Comparison of ENCODE assay signal across 9 mouse cellular contexts in genomic region chr5:52360286-52361049, GRCm38 (mm10). TPM values are rescaled to one million over a fixed set of nuclear protein-coding genes. Genes with fewer than 3 reads are reported as not detected.
DNase-seq lines count a peak whose midpoint lies in the region; ATAC-seq and TF ChIP-seq lines count a peak whose summit lies in the region.
"Had no signal": no experiment of that assay in that cellular context is flagged by ENCODE, and none has a peak within 500 bp of the region (broad histone marks: within the 10 kb centered on the region; RNA-seq: fewer than 3 reads in every experiment).

No protein-coding gene starts in this region.

- no peak for TF ChIP-seq POLR2A in small intestine, adult 2 months (IDR thresholded peaks at IDR 0.05; ENCODE audit: low read depth, low read length)

- intact Hi-C loops in left cerebral cortex, postnatal 4 days (cut with DNase I) = no loop called here
- intact Hi-C loops in left cerebral cortex, postnatal 14 days (cut with DNase I) = no loop called here
- intact Hi-C loops in left cerebral cortex, postnatal 25 days (cut with DNase I) = no loop called here

- H3K27ac ChIP-seq in hindbrain, embryonic 16.5 days (ENCODE audit: low read depth, low read length) = no peak overlapping the region
- peak overlapping the region; percentile 93 for H3K27ac ChIP-seq in small intestine, adult 2 months (ENCODE audit: insufficient read depth, low read depth, low read length)

- 53% methylated on average over 21 of the region's 21 CpGs for WGBS in hindbrain, embryonic 16.5 days
- 21% methylated on average over 21 of the region's 21 CpGs for WGBS in small intestine, adult 2 months

- H3K4me1 ChIP-seq in hindbrain, embryonic 16.5 days (ENCODE audit: control insufficient read depth, insufficient read depth, low read depth, low read length) = peaks cover 10% of the 10 kb centered on the region
- peaks cover 18% of the 10 kb centered on the region for H3K4me1 ChIP-seq in small intestine, adult 2 months (ENCODE audit: control insufficient read depth, insufficient read depth, insufficient read length, low read length)

- peak overlapping the region; percentile 19; the same call in 1 of the 2 replicates for H3K4me2 ChIP-seq in hindbrain, embryonic 16.5 days (ENCODE audit: low read length)

- peak; percentile 10 for DNase-seq in left cerebral cortex, postnatal 4 days
- no peak for DNase-seq in left cerebral cortex, postnatal 14 days (ENCODE audit: low spot score in 2 of 2)
- DNase-seq in lung, adult 18-20 months = peak; percentile 13 to 34
- DNase-seq in thymus, postnatal 36 days = no peak
- no peak for DNase-seq in left cerebral cortex, postnatal 25 days (ENCODE audit: low spot score in 2 of 2)

- no peaks in the 10 kb centered on the region for H3K36me3 ChIP-seq in hindbrain, embryonic 16.5 days (ENCODE audit: control insufficient read depth, insufficient read depth, low read length)
- H3K36me3 ChIP-seq in small intestine, adult 2 months (ENCODE audit: control insufficient read depth, insufficient read depth, low read length) = no peaks in the 10 kb centered on the region

- ATAC-seq in hindbrain, embryonic 16.5 days = peak; percentile 71; the same call in 1 of the 2 replicates

- H3K9me3 ChIP-seq in hindbrain, embryonic 16.5 days (ENCODE audit: control insufficient read depth, low read length) = no peaks in the 10 kb centered on the region

- no peaks in the 10 kb centered on the region for H3K27me3 ChIP-seq in hindbrain, embryonic 16.5 days (replicated peaks; ENCODE audit: control insufficient read depth, insufficient read depth, low read length)
- H3K27me3 ChIP-seq in small intestine, adult 2 months (ENCODE audit: control insufficient read depth, insufficient read depth, low read length) = no peaks in the 10 kb centered on the region

- no peak for TF ChIP-seq CTCF in small intestine, adult 2 months (IDR thresholded peaks at IDR 0.05; ENCODE audit: extremely low read depth, insufficient read length, insufficient replicate concordance, low read depth, low read length)

- H3K9ac ChIP-seq in hindbrain, embryonic 16.5 days (ENCODE audit: low read depth, low read length) = no peak overlapping the region

- no peak overlapping the region for H3K4me3 ChIP-seq in hindbrain, embryonic 16.5 days (ENCODE audit: low read length)
- peak overlapping the region; percentile 37 for H3K4me3 ChIP-seq in small intestine, adult 2 months (ENCODE audit: low read depth, low read length)

RNA-seq across cellular contexts. Expression of gene Sod3, which starts 3.1 kb away (rescaled TPM):
- total RNA-seq in left cerebral cortex, postnatal 4 days (2021) = 1 to 10 TPM; 2.6 to 2.9 TPM
- 1 to 10 TPM; 6.6 to 7.5 TPM for total RNA-seq in left cerebral cortex, postnatal 14 days (2021)
- 4.3 and 5.6 TPM in 2 replicates for polyA plus RNA-seq in hindbrain, embryonic 16.5 days (2015; fragmentation: Nextera tagmentation; extraction: Ambion mirVana)
- polyA plus RNA-seq in small intestine, adult 2 months (2012; rRNA removed) = 17.7 and 19.6 TPM in 2 replicates
- total RNA-seq in left cerebral cortex, postnatal 25 days (2021) = 1 to 10 TPM; 6.9 to 8.6 TPM
- total RNA-seq: neutrophil, adult 5-6 weeks had no signal
- polyA plus RNA-seq: limb, embryonic 11.5 days had no signal

Comparison
In these comparisons a context has a peak if more than half of its experiments do, and no peak if none do; other contexts are left out.
1. DNase-seq: peak in left cerebral cortex, postnatal 4 days (single experiment) and lung, adult 18-20 months (2 of 2); none in left cerebral cortex, postnatal 14 days (0 of 2), thymus, postnatal 36 days (0 of 2) and left cerebral cortex, postnatal 25 days (0 of 2).